Mouse (Mus musculus): ENCODE measurements around the gene Tcp1. TPM values are rescaled to one million over a fixed set of nuclear protein-coding genes. Genes with fewer than 3 reads are reported as not detected.

Gene Tcp1
- polyA plus RNA-seq, 1 experiment from 2014 or later = 408 TPM

GRCm38 (mm10) chr17:12973851-12974250 is 58.4 kb downstream of the Tcp1 start:
- Histone ChIP-seq H3K36me3 (ENCODE audit: control insufficient read depth, insufficient read depth, low read length) (peaks cover 69% of the 10 kb centered on the region), H3K27ac (replicated peaks; ENCODE audit: low read depth, low read length) (no peak overlapping the region), H3K9ac (ENCODE audit: low read depth, low read length) (no peak overlapping the region), H3K4me3 (ENCODE audit: low read depth, low read length) (no peak overlapping the region), H3K4me2 (ENCODE audit: low read depth, low read length) (no peak overlapping the region), H3K27me3 (replicated peaks; ENCODE audit: control insufficient read depth, insufficient read depth, low read length) (no peaks in the 10 kb centered on the region), H3K4me1 (ENCODE audit: control insufficient read depth, insufficient read depth, low read length) (no peaks in the 10 kb centered on the region), H3K9me3 (ENCODE audit: control insufficient read depth, low read length) (no peaks in the 10 kb centered on the region)
- 84% methylated on average over 2 of the region's 2 CpGs for WGBS
- DNase-seq (ENCODE audit: low spot score) = no peak
- ATAC-seq (ENCODE audit: low read depth) = no peak

Other genes with a start within 250 kb of the Tcp1 start
- gene Slc22a1, start 239.9 kb upstream of the Tcp1 start, polyA plus RNA-seq (2014; fragmentation: Nextera tagmentation; extraction: Ambion mirVana) = 0.31 and 0.38 TPM in 2 replicates
- gene Igf2r, start 146.0 kb upstream of the Tcp1 start, polyA plus RNA-seq (2014; fragmentation: Nextera tagmentation; extraction: Ambion mirVana) = 66.0 and 67.5 TPM in 2 replicates
- 0.99 and 2.1 TPM in 2 replicates for gene Mas1, start 47.6 kb upstream of the Tcp1 start, polyA plus RNA-seq (2014; fragmentation: Nextera tagmentation; extraction: Ambion mirVana)
- gene Mrgprh, start 39.7 kb upstream of the Tcp1 start, polyA plus RNA-seq (2014; fragmentation: Nextera tagmentation; extraction: Ambion mirVana) = 0.10 and 0.14 TPM in 2 replicates
- 1.9 and 2.8 TPM in 2 replicates for gene Pnldc1, start 5.5 kb upstream of the Tcp1 start, polyA plus RNA-seq (2014; fragmentation: Nextera tagmentation; extraction: Ambion mirVana)
- gene Mrpl18, start 644 bp downstream of the Tcp1 start, polyA plus RNA-seq (2014; fragmentation: Nextera tagmentation; extraction: Ambion mirVana) = 118 and 123 TPM in 2 replicates
- gene Acat3, start 24.9 kb downstream of the Tcp1 start, polyA plus RNA-seq (2014; fragmentation: Nextera tagmentation; extraction: Ambion mirVana) = 0.80 and 0.88 TPM in 2 replicates
- 85.8 and 98.2 TPM in 2 replicates for gene Acat2, start 45.0 kb downstream of the Tcp1 start, polyA plus RNA-seq (2014; fragmentation: Nextera tagmentation; extraction: Ambion mirVana)
- gene Wtap, start 78.5 kb downstream of the Tcp1 start, polyA plus RNA-seq (2014; fragmentation: Nextera tagmentation; extraction: Ambion mirVana) = 118 and 121 TPM in 2 replicates
- gene Sod2, start 91.1 kb downstream of the Tcp1 start, polyA plus RNA-seq (2014; fragmentation: Nextera tagmentation; extraction: Ambion mirVana) = 117 and 136 TPM in 2 replicates
- gene Gpr31b, start 136.6 kb downstream of the Tcp1 start, polyA plus RNA-seq (2014; fragmentation: Nextera tagmentation; extraction: Ambion mirVana) = not detected in 2 replicates
- 0.39 TPM in 1 of 2 replicates, not detected in the other for gene Tcp10b, start 145.4 kb downstream of the Tcp1 start, polyA plus RNA-seq (2014; fragmentation: Nextera tagmentation; extraction: Ambion mirVana)
- 0.08 TPM in 1 of 2 replicates, not detected in the other for gene Unc93a, start 216.1 kb downstream of the Tcp1 start, polyA plus RNA-seq (2014; fragmentation: Nextera tagmentation; extraction: Ambion mirVana)

Data from embryonic facial prominence, embryonic 14.5 days (tissue).